Mouse (Mus musculus) thymus, postnatal 0 days (tissue): Measurements from ENCODE around the gene Cd46. TPM values are rescaled to one million over a fixed set of nuclear protein-coding genes. Genes with fewer than 3 reads are reported as not detected.

Source experiments
- DNase-seq: peaks from one replicate; pipeline ENCODE4 v3.0.0-alpha.2; 2015; ENCODE audit warnings: low spot score
- polyA plus RNA-seq: library from polyadenylated mRNA; unstranded; fragments of >200 nt; fragmentation: Nextera tagmentation; extraction: Ambion mirVana; gene quantifications from 2 replicates; pipeline ENCODE4 v1.2.1, GENCODE M21; 2015

Gene Cd46
- 1.4 and 1.9 TPM in 2 replicates for polyA plus RNA-seq

DNA sequence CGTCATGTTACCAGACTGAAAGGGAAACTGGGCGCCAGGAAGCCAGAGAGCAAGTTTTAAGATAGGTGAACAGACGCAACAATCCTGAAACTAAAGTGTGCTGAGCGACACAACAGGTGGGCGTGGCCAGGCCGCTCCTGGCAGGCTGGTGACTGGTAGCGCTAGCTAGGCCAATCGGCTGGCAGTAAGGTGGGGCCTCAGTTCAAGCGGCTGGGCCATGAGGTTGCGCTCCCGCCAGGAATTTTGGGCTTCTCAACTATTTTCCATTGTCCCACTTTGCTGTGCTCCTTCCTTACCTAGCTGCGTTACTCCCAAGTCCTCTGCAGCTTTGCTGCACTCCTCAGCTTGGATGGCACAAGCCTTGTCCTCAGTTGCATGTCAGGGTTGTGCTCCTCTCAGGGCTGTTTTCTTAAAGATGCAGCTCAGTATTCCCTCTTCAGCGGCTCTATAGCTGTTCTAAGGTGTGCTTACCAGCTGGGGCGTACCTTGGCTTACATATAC, at the start of gene Cd46:
TSS of gene Cd46 (minus strand) at position 30 of the 501 bp plus-strand sequence.
- DNase-seq, result peak; percentile 76

- peak; percentile 8 for DNase-seq
Measured at GRCm38 (mm10) chr1:195132070-195132469, 40.0 kb upstream of the Cd46 start.

DNA sequence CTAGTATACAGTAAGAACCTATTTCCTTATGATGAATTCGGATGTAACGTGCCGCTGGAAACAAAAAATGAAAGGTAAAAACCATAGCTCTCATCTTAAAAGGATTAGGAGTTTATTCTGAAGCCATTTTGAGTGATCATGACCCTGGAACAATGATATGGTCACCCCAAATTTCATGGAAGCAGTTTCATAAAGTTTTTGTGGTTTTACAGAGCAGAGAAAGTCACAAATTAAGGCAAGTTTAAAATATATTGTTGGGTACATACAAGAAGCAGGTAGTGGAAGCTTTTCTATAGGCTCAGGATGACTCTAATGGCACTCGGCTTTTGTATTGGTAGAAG, 39.6 kb upstream of the Cd46 start:
- no peak for DNase-seq

DNA sequence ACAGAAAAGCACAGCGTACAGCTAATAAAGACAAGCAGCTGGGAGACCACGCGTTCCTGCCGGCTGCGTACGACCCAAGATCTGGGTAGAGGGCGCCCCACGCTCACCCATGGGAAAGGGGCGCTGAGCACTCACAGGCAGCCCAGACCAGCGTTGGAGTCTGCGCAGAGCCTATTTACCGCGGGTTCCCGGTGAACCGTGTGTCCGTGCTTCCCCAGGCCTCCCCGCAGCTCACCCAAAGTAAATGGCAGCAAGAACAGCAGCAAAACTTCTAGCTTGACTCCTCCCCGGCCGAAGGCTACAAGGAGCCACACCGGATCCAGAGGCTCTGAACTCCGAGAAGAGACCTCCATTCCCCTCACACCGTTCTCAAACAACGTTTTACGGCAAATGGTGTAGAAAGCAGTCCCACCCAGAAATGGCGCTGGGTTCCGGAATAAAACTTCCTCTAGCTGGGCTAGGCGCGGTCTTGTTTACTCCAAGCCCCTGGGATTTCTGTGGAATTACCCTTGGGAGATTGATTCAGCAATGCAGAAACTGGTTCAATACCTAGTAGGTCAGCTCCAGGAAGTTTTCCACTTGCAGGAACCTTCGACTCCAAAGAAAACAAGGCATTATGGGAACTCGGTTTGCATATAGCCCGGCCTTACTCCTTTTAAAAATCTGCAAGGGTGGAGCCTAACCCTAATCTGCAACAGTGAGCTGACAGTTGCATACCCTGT, 39.1 kb upstream of the Cd46 start, which contains the start of gene Cr1l:
TSS of gene Cr1l (minus strand) at position 634 of the 722 bp plus-strand sequence.
- peak; percentile 92 for DNase-seq

GRCm38 (mm10) chr1:195130479-195130878, 38.4 kb upstream of the Cd46 start:
- no peak for DNase-seq

- no peak for DNase-seq
Measured at GRCm38 (mm10) chr1:195129867-195130266, 37.8 kb upstream of the Cd46 start.

GRCm38 (mm10) chr1:195114414-195114813, 22.4 kb upstream of the Cd46 start:
- DNase-seq, result no peak

- DNase-seq, result no peak
Measured at GRCm38 (mm10) chr1:195113621-195114020, 21.6 kb upstream of the Cd46 start.

GRCm38 (mm10) chr1:195100693-195101092, 8.6 kb upstream of the Cd46 start:
- DNase-seq, result no peak

GRCm38 (mm10) chr1:195098004-195098403, 6.0 kb upstream of the Cd46 start:
- DNase-seq, result no peak

- no peak for DNase-seq
Measured at GRCm38 (mm10) chr1:195091699-195092219, 290 bp downstream of the Cd46 start.

DNA sequence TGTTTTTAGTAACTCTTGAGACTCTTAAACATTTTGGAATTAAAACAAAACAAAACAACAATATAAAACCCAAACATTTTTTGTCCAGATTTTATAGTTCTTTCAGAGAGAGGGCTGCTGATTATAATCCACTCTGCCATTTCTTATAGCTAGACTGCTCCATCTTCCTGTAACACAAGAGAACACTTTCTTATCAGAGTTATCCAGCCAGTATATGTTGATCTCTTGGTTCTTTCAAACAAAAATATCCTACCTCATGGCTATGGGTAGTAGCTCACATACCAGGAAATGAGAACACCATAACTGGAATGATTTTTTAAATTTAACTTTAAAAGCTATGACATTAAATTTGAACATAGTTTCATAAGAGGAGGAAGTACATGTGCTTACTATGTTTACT, 9.9 kb downstream of the Cd46 start:
- DNase-seq, result no peak

GRCm38 (mm10) chr1:195040437-195040836, 51.6 kb downstream of the Cd46 start:
- peak; percentile 46 for DNase-seq

- DNase-seq, result no peak
Measured at GRCm38 (mm10) chr1:195038386-195038785, 53.7 kb downstream of the Cd46 start.

- DNase-seq, result no peak
Measured at GRCm38 (mm10) chr1:195037985-195038384, 54.1 kb downstream of the Cd46 start.

DNA sequence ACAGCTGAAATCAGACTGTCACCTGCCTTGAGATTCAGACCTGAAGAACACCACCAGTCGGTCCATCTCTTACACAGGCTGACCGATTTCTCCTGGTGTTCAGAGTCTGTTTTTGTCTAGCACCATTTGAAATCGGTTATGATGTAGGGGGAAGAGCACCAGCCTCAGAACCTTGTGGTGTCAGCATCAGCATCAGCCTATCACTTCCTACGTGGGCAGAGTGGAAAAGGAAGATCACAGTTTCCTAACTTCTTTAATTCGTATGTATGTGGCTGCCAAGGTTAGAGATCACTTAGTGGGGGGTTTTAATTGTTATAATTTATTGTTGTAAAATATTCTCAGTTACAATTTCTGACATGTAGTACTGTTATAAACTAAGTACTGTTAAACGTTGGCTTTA, 54.6 kb downstream of the Cd46 start:
- no peak for DNase-seq

- no peak for DNase-seq
Measured at GRCm38 (mm10) chr1:195033941-195034340, 58.1 kb downstream of the Cd46 start.

- DNase-seq, result no peak
Measured at GRCm38 (mm10) chr1:195032738-195033137, 59.3 kb downstream of the Cd46 start.

DNA sequence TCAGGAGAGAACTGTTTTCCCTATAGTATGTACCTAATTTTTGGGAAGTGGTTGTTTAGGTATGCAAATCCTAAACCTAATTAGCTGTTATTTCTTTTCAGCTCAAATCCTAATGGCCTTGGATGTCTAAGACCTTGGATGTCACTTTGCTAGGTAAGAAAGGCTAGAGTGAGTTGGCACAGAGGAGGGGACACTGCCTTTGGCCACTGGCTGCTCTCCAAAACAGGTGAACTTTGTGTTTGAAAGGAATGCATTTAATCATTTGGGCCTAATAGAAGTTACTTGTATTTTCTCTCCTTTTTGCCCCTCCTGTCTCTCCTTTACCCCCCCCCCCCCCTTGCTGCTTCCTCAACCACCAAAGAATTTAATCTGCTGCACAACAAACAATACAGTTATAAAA, 60.3 kb downstream of the Cd46 start:
- DNase-seq, result no peak

GRCm38 (mm10) chr1:195027507-195027906, 64.5 kb downstream of the Cd46 start:
- no peak for DNase-seq

GRCm38 (mm10) chr1:195023848-195024247, 68.2 kb downstream of the Cd46 start:
- DNase-seq, result no peak

DNA sequence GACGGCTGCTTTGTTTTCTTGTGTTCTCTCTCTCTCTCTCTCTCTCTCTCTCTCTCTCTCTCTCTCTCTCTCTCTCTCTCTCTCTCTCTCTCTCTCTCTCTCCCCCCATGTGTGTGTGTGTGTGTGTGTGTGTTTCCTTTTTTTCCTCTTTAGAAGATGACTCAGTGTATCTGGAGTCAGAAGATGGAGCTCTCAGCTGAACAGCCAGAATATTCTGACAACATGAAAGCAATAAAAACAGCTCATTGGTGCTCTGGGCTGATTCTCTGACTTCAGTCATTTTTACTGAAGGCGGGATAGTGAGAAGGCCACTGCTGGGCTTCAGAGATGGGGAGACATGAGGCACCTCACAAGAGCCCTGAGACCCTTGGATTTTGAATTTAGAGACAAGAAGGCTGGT, 70.2 kb downstream of the Cd46 start:
- no peak for DNase-seq

DNA sequence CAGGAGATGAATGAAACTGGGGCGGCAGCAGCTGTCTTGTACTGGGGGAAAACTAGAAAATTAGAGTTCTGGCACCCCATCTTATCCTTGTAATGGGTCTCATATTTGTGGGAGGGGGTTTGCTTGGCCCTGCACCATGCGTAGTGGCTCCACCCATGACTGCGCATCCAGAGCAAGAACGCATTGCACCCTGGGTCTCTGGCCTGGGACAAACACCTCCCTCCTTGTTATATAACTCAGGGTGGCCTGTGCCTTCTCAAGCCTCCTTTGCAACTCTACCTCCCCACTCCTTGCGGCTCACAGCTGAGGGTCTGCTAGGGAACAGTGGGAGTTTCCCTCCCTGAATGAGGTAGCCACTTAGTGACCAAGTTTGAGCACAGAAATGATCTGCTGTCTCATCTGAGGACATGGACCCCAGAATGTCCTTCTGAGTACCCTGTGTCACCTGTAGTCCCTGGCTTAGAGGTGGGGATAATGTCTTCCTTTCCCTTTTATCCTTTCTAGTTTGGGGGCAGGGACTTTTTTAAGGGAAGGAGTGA, 72.9 kb downstream of the Cd46 start:
- DNase-seq, result no peak
